Mouse (Mus musculus) hindbrain, embryonic 14.5 days (tissue): ENCODE measurements around the gene Bcl11a. TPM values are rescaled to one million over a fixed set of nuclear protein-coding genes. Genes with fewer than 3 reads are reported as not detected.

Experiments
- ATAC-seq: fragments of 200-750 bp; cut with Nextera tagmentation; 2 replicates; pipeline ENCODE4 v1.8.0; 2017; ENCODE audit warnings: moderate number of reproducible peaks, mild to moderate bottlenecking, moderate TSS enrichment, moderate library complexity; ENCODE audit not compliant: low FRiP score
- DNase-seq: peaks from one replicate; pipeline ENCODE4 v3.0.0-alpha.2; 2015; ENCODE audit warnings: low spot score
- H3K27ac ChIP-seq: fragments of 300-500 bp; sonication (generic); 2 replicates; pipeline ENCODE4 v1.5.1; 2014; ENCODE audit warnings: mild to moderate bottlenecking, moderate library complexity
- H3K27me3 ChIP-seq: fragments of 300-500 bp; sonication (generic); 2 replicates; pipeline ENCODE4 v1.6.1; 2014; ENCODE audit warnings: mild to moderate bottlenecking, low read length, mixed read lengths; ENCODE audit not compliant: control insufficient read depth, insufficient read depth
- H3K36me3 ChIP-seq: fragments of 300-500 bp; sonication (generic); replicated peaks from 2 replicates; pipeline ENCODE4 v1.6.1; 2014; ENCODE audit not compliant: control insufficient read depth, insufficient read depth
- H3K4me1 ChIP-seq: fragments of 300-500 bp; sonication (generic); replicated peaks from 2 replicates; pipeline ENCODE4 v1.6.1; 2014; ENCODE audit warnings: antibody characterized with exemption, low read length, mixed read lengths; ENCODE audit not compliant: control insufficient read depth, insufficient read depth
- H3K4me2 ChIP-seq: fragments of 300-500 bp; sonication (generic); replicated peaks from 2 replicates; pipeline ENCODE4 v1.6.1; 2014; ENCODE audit warnings: mild to moderate bottlenecking, moderate library complexity
- H3K4me3 ChIP-seq: fragments of 300-500 bp; sonication (generic); replicated peaks from 2 replicates; pipeline ENCODE4 v1.5.1; 2014; ENCODE audit warnings: mild to moderate bottlenecking, low read length
- H3K9ac ChIP-seq: fragments of 300-500 bp; sonication (generic); 2 replicates; pipeline ENCODE4 v1.6.1; 2014
- H3K9me3 ChIP-seq: fragments of 300-500 bp; sonication (generic); 2 replicates; pipeline ENCODE4 v1.6.1; 2016; ENCODE audit warnings: low read length; ENCODE audit not compliant: control insufficient read depth
- WGBS: fragments of 180-500 bp; shearing (Covaris S2); extraction: QIAGEN DNeasy Blood & Tissue Kit; methylation state at CpG from one replicate; pipeline ENCODE4 v1.1.7; 2014; 5-methylcytosine and 5-hydroxymethylcytosine counted together
- polyA plus RNA-seq: library from polyadenylated mRNA; unstranded; fragments of >200 nt; fragmentation: Nextera tagmentation; extraction: Ambion mirVana; gene quantifications from 2 replicates; pipeline ENCODE4 v1.2.1, GENCODE M21; 2014

The Bcl11a gene
- polyA plus RNA-seq, 1 experiment from 2014 or later, result 117 TPM

- Histone ChIP-seq H3K9ac (no peak overlapping the region), H3K36me3 (peaks cover 23% of the 10 kb centered on the region), H3K4me3 (no peak overlapping the region), H3K4me2 (no peak overlapping the region), H3K27me3 (no peaks in the 10 kb centered on the region), H3K27ac (no peak overlapping the region), H3K9me3 (no peaks in the 10 kb centered on the region), H3K4me1 (peaks cover 31% of the 10 kb centered on the region)
- DNase-seq (no peak), ATAC-seq (no peak)
- 98% methylated on average over 26 of the region's 26 CpGs for WGBS
Observed at GRCm38 (mm10) chr11:24164065-24164464, 86.2 kb downstream of the Bcl11a start.

GRCm38 (mm10) chr11:24171675-24172285 lies 93.9 kb downstream of the Bcl11a start:
- H3K4me2 ChIP-seq, result no peak overlapping the region
- no peaks in the 10 kb centered on the region for H3K9me3 ChIP-seq
- WGBS, result 74% methylated on average over 5 of the region's 5 CpGs
- DNase-seq (no peak), ATAC-seq (0 out of 2 replicates have a peak, but pooled peaks have one; percentile 35)
- no peaks in the 10 kb centered on the region for H3K4me1 ChIP-seq
- no peak overlapping the region for H3K27ac ChIP-seq
- peaks cover 8% of the 10 kb centered on the region; the same call in 1 of the 2 replicates for H3K36me3 ChIP-seq
- H3K27me3 ChIP-seq, result no peaks in the 10 kb centered on the region
- H3K9ac ChIP-seq, result no peak overlapping the region
- no peak overlapping the region for H3K4me3 ChIP-seq

- Histone ChIP-seq H3K27me3 (no peaks in the 10 kb centered on the region), H3K4me2 (no peak overlapping the region), H3K4me3 (no peak overlapping the region), H3K36me3 (peaks cover 8% of the 10 kb centered on the region; the same call in 1 of the 2 replicates), H3K27ac (no peak overlapping the region), H3K9ac (no peak overlapping the region), H3K4me1 (no peaks in the 10 kb centered on the region), H3K9me3 (no peaks in the 10 kb centered on the region)
- no peak for ATAC-seq
- DNase-seq, result no peak
- WGBS, result 92% methylated on average over 17 of the region's 17 CpGs
Observed at GRCm38 (mm10) chr11:24172585-24172984, 94.7 kb downstream of the Bcl11a start.

DNA sequence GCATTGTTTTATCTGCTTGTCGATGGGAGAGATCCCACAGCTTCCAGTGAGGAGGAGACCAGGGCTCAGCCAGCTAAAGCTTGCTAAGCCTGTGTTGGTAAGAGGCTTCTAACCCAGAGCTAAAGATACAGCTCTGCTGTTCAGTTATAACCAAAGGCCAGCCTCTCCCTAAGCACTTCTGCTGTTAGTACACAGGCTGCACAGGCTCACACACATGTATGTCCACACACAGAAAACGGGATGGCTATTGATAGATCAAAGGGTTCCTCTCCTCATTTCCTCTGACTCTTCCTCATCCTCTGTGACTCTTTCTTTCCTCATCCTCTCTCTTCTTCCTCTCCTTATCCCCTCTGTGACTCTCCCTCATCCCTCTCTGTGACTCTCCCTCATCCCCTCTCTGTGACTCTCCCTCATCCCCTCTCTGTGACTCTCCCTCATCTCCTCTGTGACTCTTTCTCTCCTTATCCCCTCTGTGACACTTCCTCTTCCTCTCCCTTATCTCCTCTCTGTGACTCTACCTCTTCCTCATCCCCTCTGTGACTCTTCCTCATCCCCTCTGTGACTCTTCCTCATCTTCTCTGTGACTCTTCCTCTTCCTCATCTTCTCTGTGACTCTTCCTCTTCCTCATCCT lies 96.4 kb downstream of the Bcl11a start:
- H3K4me3 ChIP-seq, result no peak overlapping the region
- no peak overlapping the region for H3K27ac ChIP-seq
- peaks cover 8% of the 10 kb centered on the region; the same call in 1 of the 2 replicates for H3K36me3 ChIP-seq
- no peaks in the 10 kb centered on the region for H3K4me1 ChIP-seq
- 86% methylated on average over 2 of the region's 2 CpGs for WGBS
- no peak for DNase-seq
- H3K9me3 ChIP-seq, result no peaks in the 10 kb centered on the region
- H3K9ac ChIP-seq, result no peak overlapping the region
- no peak overlapping the region for H3K4me2 ChIP-seq
- no peaks in the 10 kb centered on the region for H3K27me3 ChIP-seq
- ATAC-seq, result no peak

GRCm38 (mm10) chr11:24177458-24177857 lies 99.6 kb downstream of the Bcl11a start:
- Histone ChIP-seq H3K9ac (no peak overlapping the region), H3K4me3 (no peak overlapping the region), H3K27ac (no peak overlapping the region), H3K4me2 (no peak overlapping the region), H3K4me1 (no peaks in the 10 kb centered on the region; the same call in 1 of the 2 replicates), H3K27me3 (no peaks in the 10 kb centered on the region), H3K36me3 (peaks cover 7% of the 10 kb centered on the region; the same call in 1 of the 2 replicates), H3K9me3 (no peaks in the 10 kb centered on the region)
- DNase-seq (no peak), ATAC-seq (no peak)
- 84% methylated on average over 4 of the region's 4 CpGs for WGBS

DNA sequence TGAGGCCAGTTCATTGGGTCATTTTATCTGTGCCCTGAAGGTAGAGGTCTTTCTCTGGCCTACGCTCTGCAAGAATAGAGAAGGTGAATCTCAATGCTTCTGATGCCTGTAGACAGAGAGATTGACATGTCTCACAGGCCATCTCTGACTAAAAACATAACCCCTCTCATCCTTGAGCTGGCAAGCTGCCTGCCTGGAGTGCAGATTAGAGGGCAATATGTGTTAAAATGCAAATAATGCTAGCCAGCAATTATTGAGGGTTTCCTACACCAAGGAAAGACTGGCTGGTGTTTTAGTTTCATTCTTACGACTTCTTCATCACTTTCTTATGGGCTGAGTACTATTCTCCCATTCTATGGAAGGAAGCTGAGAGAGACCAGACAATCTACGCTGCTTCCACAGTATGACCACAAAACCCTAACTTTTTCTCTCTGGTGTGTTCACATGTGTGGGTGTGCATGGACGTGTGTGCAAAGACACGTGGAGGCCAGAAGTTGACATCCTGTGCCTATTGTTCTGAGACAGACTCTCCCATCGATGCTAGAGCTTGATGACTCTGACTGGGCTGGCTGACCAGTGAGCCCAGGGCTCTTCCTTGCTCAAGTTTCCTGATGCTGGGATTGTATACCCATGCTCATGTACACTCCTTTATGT lies 101.1 kb downstream of the Bcl11a start:
- no peaks in the 10 kb centered on the region for H3K9me3 ChIP-seq
- H3K4me2 ChIP-seq, result no peak overlapping the region
- WGBS, result 95% methylated on average over 6 of the region's 6 CpGs
- DNase-seq (no peak), ATAC-seq (no peak)
- H3K36me3 ChIP-seq, result no peaks in the 10 kb centered on the region
- no peak overlapping the region for H3K27ac ChIP-seq
- H3K9ac ChIP-seq, result no peak overlapping the region
- no peaks in the 10 kb centered on the region; the same call in 1 of the 2 replicates for H3K4me1 ChIP-seq
- no peak overlapping the region for H3K4me3 ChIP-seq
- no peaks in the 10 kb centered on the region for H3K27me3 ChIP-seq

- Histone ChIP-seq H3K9me3 (no peaks in the 10 kb centered on the region), H3K4me2 (no peak overlapping the region), H3K4me3 (no peak overlapping the region), H3K9ac (no peak overlapping the region), H3K27ac (no peak overlapping the region), H3K36me3 (no peaks in the 10 kb centered on the region), H3K4me1 (no peaks in the 10 kb centered on the region; the same call in 1 of the 2 replicates), H3K27me3 (no peaks in the 10 kb centered on the region)
- ATAC-seq, result no peak
- no peak for DNase-seq
- WGBS, result 27% methylated on average over 7 of the region's 7 CpGs
Observed at GRCm38 (mm10) chr11:24180040-24180439, 102.2 kb downstream of the Bcl11a start.

GRCm38 (mm10) chr11:24183501-24183900 lies 105.6 kb downstream of the Bcl11a start:
- H3K9ac ChIP-seq, result no peak overlapping the region
- H3K27me3 ChIP-seq, result no peaks in the 10 kb centered on the region
- no peaks in the 10 kb centered on the region for H3K36me3 ChIP-seq
- 96% methylated on average over 7 of the region's 7 CpGs for WGBS
- no peaks in the 10 kb centered on the region for H3K9me3 ChIP-seq
- no peak overlapping the region for H3K27ac ChIP-seq
- ATAC-seq (no peak), DNase-seq (no peak)
- no peaks in the 10 kb centered on the region; the same call in 1 of the 2 replicates for H3K4me1 ChIP-seq
- no peak overlapping the region for H3K4me2 ChIP-seq
- H3K4me3 ChIP-seq, result no peak overlapping the region

DNA sequence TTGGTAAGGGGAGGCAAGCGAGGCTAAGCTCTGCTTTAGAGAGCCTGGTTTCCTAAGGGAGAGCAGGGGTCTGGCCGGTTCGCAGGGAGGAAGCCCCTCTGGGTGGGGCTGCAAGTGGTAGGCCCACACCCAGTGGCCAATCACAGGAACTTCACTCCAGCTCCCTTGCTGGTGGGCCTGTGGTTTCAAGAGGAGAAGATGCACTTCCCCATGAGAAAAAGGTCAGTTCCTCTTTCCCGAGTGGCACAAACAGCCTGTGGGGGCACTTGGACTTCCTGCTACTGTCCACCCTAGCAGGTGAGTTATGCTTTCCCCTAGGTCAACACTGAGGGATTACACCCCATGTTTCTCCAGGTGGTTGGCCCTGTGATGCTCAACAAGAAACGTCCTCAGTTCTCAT lies 107.1 kb downstream of the Bcl11a start:
- Histone ChIP-seq H3K36me3 (no peaks in the 10 kb centered on the region), H3K9ac (no peak overlapping the region), H3K9me3 (no peaks in the 10 kb centered on the region), H3K27ac (no peak overlapping the region), H3K4me3 (no peak overlapping the region), H3K4me2 (no peak overlapping the region), H3K4me1 (no peaks in the 10 kb centered on the region; the same call in 1 of the 2 replicates), H3K27me3 (no peaks in the 10 kb centered on the region)
- no peak for ATAC-seq
- WGBS, result 77% methylated on average over 5 of the region's 5 CpGs
- no peak for DNase-seq
